Mouse (Mus musculus) MEL (cell line): ENCODE data around the gene Syne2. TPM values are rescaled to one million over a fixed set of nuclear protein-coding genes. Genes with fewer than 3 reads are reported as not detected.

ENCODE experiments used
- DNase-seq: peaks from one replicate; pipeline ENCODE4 v3.0.0; 2011; ENCODE audit warnings: low read depth, low spot score
- H3K27ac ChIP-seq: 2 replicates; pipeline ENCODE4 v1.5.1; 2012; ENCODE audit warnings: low read depth, mild to moderate bottlenecking, control low read depth, low read length, moderate library complexity; ENCODE audit not compliant: control insufficient read depth
- H3K27me3 ChIP-seq, 2 experiments: fragments of 150-350 bp in 1 of 2; sonication (generic) in 1 of 2; 2 replicates each; pipeline ENCODE4 v1.6.1; 2012; ENCODE audit warnings: low read length in 2 of 2, mild to moderate bottlenecking in 2 of 2, improper control_type of control experiment in 1 of 2, moderate library complexity in 1 of 2; ENCODE audit not compliant: insufficient read depth in 2 of 2, control insufficient read depth in 1 of 2
- H3K36me3 ChIP-seq, 2 experiments: 2 replicates each; pipeline ENCODE4 v1.6.1; 2012 to 2014; ENCODE audit warnings: low read length in 2 of 2, improper control_type of control experiment in 1 of 2, inconsistent platforms in 1 of 2, mild to moderate bottlenecking in 1 of 2; ENCODE audit not compliant: insufficient read depth in 2 of 2, control insufficient read depth in 1 of 2
- H3K4me1 ChIP-seq, 2 experiments: fragments of 150-350 bp in 1 of 2; sonication (generic) in 1 of 2; 2 replicates each; pipeline ENCODE4 v1.6.1; 2012; ENCODE audit warnings: low read length in 2 of 2, improper control_type of control experiment in 1 of 2, mild to moderate bottlenecking in 1 of 2; ENCODE audit not compliant: insufficient read depth in 2 of 2, control insufficient read depth in 1 of 2
- H3K4me3 ChIP-seq, 2 experiments: fragments of 150-350 bp in 1 of 2; sonication (generic) in 1 of 2; 2 replicates each; pipeline ENCODE4 v1.5.1; 2012; ENCODE audit warnings: low read depth in 2 of 2, low read length in 2 of 2, mild to moderate bottlenecking in 2 of 2, moderate library complexity in 2 of 2, control low read depth in 1 of 2, improper control_type of control experiment in 1 of 2; ENCODE audit not compliant: control insufficient read depth in 1 of 2, insufficient read depth in 1 of 2
- H3K79me2 ChIP-seq: 2 replicates; pipeline ENCODE4 v1.6.1; 2012; ENCODE audit warnings: mild to moderate bottlenecking, low read length, moderate library complexity; ENCODE audit not compliant: control insufficient read depth, poor library complexity, insufficient read depth
- H3K9ac ChIP-seq: 2 replicates; pipeline ENCODE4 v1.6.1; 2012; ENCODE audit warnings: low read depth, mild to moderate bottlenecking, control low read depth, low read length, moderate library complexity; ENCODE audit not compliant: control insufficient read depth, poor library complexity, severe bottlenecking
- H3K9me3 ChIP-seq: fragments of 150-350 bp; sonication (generic); replicated peaks from 2 replicates; pipeline ENCODE4 v1.6.1; 2012; ENCODE audit warnings: mild to moderate bottlenecking, low read length, improper control_type of control experiment, moderate library complexity; ENCODE audit not compliant: insufficient read depth
- CTCF ChIP-seq, 3 experiments: IDR thresholded peaks in 2 of 3; conservative IDR thresholded peaks in 1 of 3; 2 replicates each; pipeline ENCODE4 v1.5.1; 2011 to 2012; ENCODE audit warnings: low read length in 3 of 3, low read depth in 2 of 3, mild to moderate bottlenecking in 2 of 3, improper control_type of control experiment in 1 of 3, inconsistent platforms in 1 of 3, mixed read lengths in 1 of 3, moderate library complexity in 1 of 3; ENCODE audit not compliant: control insufficient read depth in 1 of 3, insufficient read depth in 1 of 3, poor library complexity in 1 of 3, severe bottlenecking in 1 of 3
- E2F4 ChIP-seq: IDR thresholded peaks from 2 replicates; pipeline ENCODE4 v1.6.1; 2011; ENCODE audit warnings: low read depth, low read length, improper control_type of control experiment, borderline replicate concordance
- ELF1 ChIP-seq: IDR thresholded peaks from 2 replicates; pipeline ENCODE4 v1.6.1; 2014; ENCODE audit warnings: low read depth, mild to moderate bottlenecking, inconsistent platforms, low read length, improper control_type of control experiment, moderate library complexity
- EP300 ChIP-seq, 2 experiments: IDR thresholded peaks; 2 replicates each; pipeline ENCODE4 v1.6.1; 2011; ENCODE audit warnings: improper control_type of control experiment in 2 of 2, low read length in 2 of 2, low read depth in 1 of 2, mild to moderate bottlenecking in 1 of 2
- ETS1 ChIP-seq: IDR thresholded peaks from 2 replicates; pipeline ENCODE4 v1.6.1; 2012; ENCODE audit warnings: low read depth, mild to moderate bottlenecking, inconsistent platforms, low read length, improper control_type of control experiment, moderate library complexity
- GATA1 ChIP-seq: IDR thresholded peaks from 2 replicates; pipeline ENCODE4 v1.6.1; 2011; ENCODE audit warnings: low read depth, low read length, improper control_type of control experiment
- HCFC1 ChIP-seq: IDR thresholded peaks from 2 replicates; pipeline ENCODE4 v1.6.1; 2012; ENCODE audit warnings: low read depth, mild to moderate bottlenecking, inconsistent platforms, low read length, improper control_type of control experiment, moderate library complexity
- JUND ChIP-seq: IDR thresholded peaks from 2 replicates; pipeline ENCODE4 v1.6.1; 2011; ENCODE audit warnings: low read depth, mild to moderate bottlenecking, improper control_type of control experiment, low read length
- MAFK ChIP-seq: IDR thresholded peaks from 2 replicates; pipeline ENCODE4 v1.6.1; 2011; ENCODE audit warnings: low read depth, mild to moderate bottlenecking, low read length, improper control_type of control experiment, borderline replicate concordance
- MAX ChIP-seq: IDR thresholded peaks from 2 replicates; pipeline ENCODE4 v1.6.1; 2011; ENCODE audit warnings: low read length, improper control_type of control experiment
- MXI1 ChIP-seq: IDR thresholded peaks from 2 replicates; pipeline ENCODE4 v1.6.1; 2011; ENCODE audit warnings: mild to moderate bottlenecking, low read depth, low read length, improper control_type of control experiment
- MYB ChIP-seq: IDR thresholded peaks from 2 replicates; pipeline ENCODE4 v1.6.1; 2011; ENCODE audit warnings: mild to moderate bottlenecking, low read depth, low read length, improper control_type of control experiment
- MYC ChIP-seq: IDR thresholded peaks from 2 replicates; pipeline ENCODE4 v1.6.1; 2011; ENCODE audit warnings: low read depth, mild to moderate bottlenecking, low read length, improper control_type of control experiment, moderate library complexity
- NELFE ChIP-seq: IDR thresholded peaks from 2 replicates; pipeline ENCODE4 v1.6.1; 2011; ENCODE audit warnings: low read depth, low read length, improper control_type of control experiment
- RAD21 ChIP-seq: IDR thresholded peaks from 2 replicates; pipeline ENCODE4 v1.6.1; 2011; ENCODE audit warnings: mild to moderate bottlenecking, low read depth, low read length, improper control_type of control experiment
- SIN3A ChIP-seq: IDR thresholded peaks from 2 replicates; pipeline ENCODE4 v1.6.1; 2012; ENCODE audit warnings: low read length, improper control_type of control experiment, inconsistent platforms
- SMC3 ChIP-seq: IDR thresholded peaks from 2 replicates; pipeline ENCODE4 v1.6.1; 2011; ENCODE audit warnings: low read depth, low read length, improper control_type of control experiment
- TCF12 ChIP-seq: IDR thresholded peaks from 2 replicates; pipeline ENCODE4 v1.6.1; 2014; ENCODE audit warnings: low read depth, mild to moderate bottlenecking, inconsistent platforms, low read length, improper control_type of control experiment, moderate library complexity
- UBTF ChIP-seq: IDR thresholded peaks from 2 replicates; pipeline ENCODE4 v1.6.1; 2012; ENCODE audit warnings: low read depth, mild to moderate bottlenecking, inconsistent platforms, low read length, improper control_type of control experiment, moderate library complexity, borderline replicate concordance; ENCODE audit not compliant: insufficient read depth
- USF1 ChIP-seq: IDR thresholded peaks from 2 replicates; pipeline ENCODE4 v1.6.1; 2014; ENCODE audit warnings: low read depth, mild to moderate bottlenecking, inconsistent platforms, low read length, improper control_type of control experiment, moderate library complexity
- ZC3H11A ChIP-seq: IDR thresholded peaks from 2 replicates; pipeline ENCODE4 v1.6.1; 2012; ENCODE audit warnings: low read depth, mild to moderate bottlenecking, inconsistent platforms, low read length, improper control_type of control experiment
- ZNF384 ChIP-seq: IDR thresholded peaks from 2 replicates; pipeline ENCODE4 v1.6.1; 2012; ENCODE audit warnings: low read depth, mild to moderate bottlenecking, inconsistent platforms, low read length, improper control_type of control experiment
- polyA plus RNA-seq, 2 experiments: library from polyadenylated mRNA; stranded (reverse) in 1 of 2; unstranded in 1 of 2; fragments of >175 nt in 1 of 2; fragments of >200 nt in 1 of 2; gene quantifications; 2 replicates each; pipeline versions ENCODE4 v1.2.1 to v1.2.4; 2012; ENCODE audit warnings: low replicate concordance in 2 of 2, low read depth in 1 of 2; ENCODE audit not compliant: insufficient read length in 2 of 2, insufficient read depth in 1 of 2, missing spikeins in 1 of 2
- total RNA-seq: library from RNA; depleted of rRNA; stranded (reverse); fragments of 300-350 nt; gene quantifications from 2 replicates; pipeline ENCODE4 v1.2.3, GENCODE M21; 2012

The Syne2 gene
- total and polyA plus RNA-seq, 3 experiments = 0.06 to 0.15 TPM; not detected in 1

- Histone ChIP-seq H3K36me3 (no peaks in the 10 kb centered on the region), H3K79me2 (no peaks in the 10 kb centered on the region), H3K27me3 (peaks cover 5 to 10% of the 10 kb centered on the region in 2 experiments; a peak in 3 of 4 replicates), H3K4me3 (no peak overlapping the region), H3K4me1 (no peaks in the 10 kb centered on the region), H3K27ac (no peak overlapping the region), H3K9ac (no peak overlapping the region), H3K9me3 (no peaks in the 10 kb centered on the region)
- DNase-seq = no peak
- TF ChIP-seq MYB (no peak), RAD21 (no peak), ETS1 (no peak), SMC3 (no peak), HCFC1 (no peak), ZC3H11A (no peak), GATA1 (no peak), USF1 (no peak), MXI1 (no peak), NELFE (no peak), MAFK (no peak), EP300 (IDR thresholded peaks at IDR 0.05; ENCODE audit: low read depth in 1 of 2, low read length in 2 of 2) (no peak), TCF12 (no peak), MYC (no peak), UBTF (no peak), ZNF384 (no peak)
These were observed 310.9 kb downstream of the Syne2 start for GRCm38 (mm10) chr12:76128831-76129230.

- no peak overlapping the region for H3K4me3 ChIP-seq
- H3K27me3 ChIP-seq = peaks cover 15 to 18% of the 10 kb centered on the region in 2 experiments
- H3K36me3 ChIP-seq = no peaks in the 10 kb centered on the region
- H3K9ac ChIP-seq = no peak overlapping the region
- H3K27ac ChIP-seq = no peak overlapping the region
- H3K4me1 ChIP-seq = no peaks in the 10 kb centered on the region
- TF ChIP-seq E2F4 (no peak), MAX (0 out of 2 replicates have a peak, but pooled peaks have one; percentile 12), CTCF (IDR thresholded peaks at IDR 0.05 in 2 of 3, conservative IDR thresholded peaks at IDR 0.05 in 1 of 3; ENCODE audit: control insufficient read depth in 1 of 3, insufficient read depth in 1 of 3, low read depth in 2 of 3, low read length in 3 of 3, poor library complexity in 1 of 3, severe bottlenecking in 1 of 3) (peak; percentile 84 to 92 (median 89)), ZC3H11A (peak; percentile 58), SMC3 (peak; percentile 92), MAFK (no peak), ELF1 (no peak), SIN3A (no peak), GATA1 (no peak), RAD21 (peak; percentile 51), JUND (no peak), TCF12 (no peak)
- TF ChIP-seq, all 39 proteins: peak for 5
- Histone ChIP-seq H3K79me2 (no peaks in the 10 kb centered on the region), H3K9me3 (no peaks in the 10 kb centered on the region)
- peak; percentile 63 for DNase-seq
These were observed 312.3 kb downstream of the Syne2 start for GRCm38 (mm10) chr12:76130281-76130680.
